Mouse (Mus musculus): Measurements from ENCODE around the gene Elmo3. TPM values are rescaled to one million over a fixed set of nuclear protein-coding genes. Genes with fewer than 3 reads are reported as not detected.

Gene Elmo3
- total RNA-seq, 1 experiment from 2014 or later, result 4.6 TPM

- no peak for ATAC-seq (replicated peaks in 1 of 2; ENCODE audit: insufficient read depth in 1 of 2, low FRiP score in 2 of 2, low TSS enrichment in 1 of 2, low read depth in 1 of 2, poor library complexity in 2 of 2, severe bottlenecking in 2 of 2)
Observed at GRCm38 (mm10) chr8:105359208-105359607, 53.8 kb downstream of the Elmo3 start.

- no peak for ATAC-seq (replicated peaks in 1 of 2; ENCODE audit: insufficient read depth in 1 of 2, low FRiP score in 2 of 2, low TSS enrichment in 1 of 2, low read depth in 1 of 2, poor library complexity in 2 of 2, severe bottlenecking in 2 of 2)
Observed at GRCm38 (mm10) chr8:105359646-105360045, 54.2 kb downstream of the Elmo3 start.

Other genes with a start within 250 kb of the Elmo3 start
- gene Ces3b, start 221.8 kb upstream of the Elmo3 start, total RNA-seq (2017), result not detected in 2 replicates
- not detected in 2 replicates for gene Ces4a, start 173.8 kb upstream of the Elmo3 start, total RNA-seq (2017)
- gene Cbfb, start 134.9 kb upstream of the Elmo3 start, total RNA-seq (2017), result 204 and 237 TPM in 2 replicates
- gene D230025D16Rik, start 80.5 kb upstream of the Elmo3 start, total RNA-seq (2017), result 15.1 and 15.7 TPM in 2 replicates
- gene B3gnt9, start 50.4 kb upstream of the Elmo3 start, total RNA-seq (2017), result 0.50 TPM in 1 of 2 replicates, not detected in the other
- gene Tradd, start 41.0 kb upstream of the Elmo3 start, total RNA-seq (2017), result 17.6 and 20.2 TPM in 2 replicates
- gene Fbxl8, start 41.0 kb upstream of the Elmo3 start, total RNA-seq (2017), result 4.1 and 4.9 TPM in 2 replicates
- 0.19 TPM in 1 of 2 replicates, not detected in the other for gene Hsf4, start 35.8 kb upstream of the Elmo3 start, total RNA-seq (2017)
- gene Nol3, start 29.5 kb upstream of the Elmo3 start, total RNA-seq (2017), result 0.30 and 0.31 TPM in 2 replicates
- 3.4 and 4.5 TPM in 2 replicates for gene 4931428F04Rik, start 15.7 kb upstream of the Elmo3 start, total RNA-seq (2017)
- 1.2 and 4.0 TPM in 2 replicates for gene Exoc3l, start 9.5 kb upstream of the Elmo3 start, total RNA-seq (2017)
- 34.3 and 55.3 TPM in 2 replicates for gene E2f4, start 7.9 kb upstream of the Elmo3 start, total RNA-seq (2017)
- 0.65 and 2.6 TPM in 2 replicates for gene Lrrc29, start 20.7 kb downstream of the Elmo3 start, total RNA-seq (2017)
- gene Tmem208, start 20.8 kb downstream of the Elmo3 start, total RNA-seq (2017), result 28.1 and 63.6 TPM in 2 replicates
- gene Fhod1, start 42.4 kb downstream of the Elmo3 start, total RNA-seq (2017), result 5.1 and 6.4 TPM in 2 replicates
- gene Slc9a5, start 43.2 kb downstream of the Elmo3 start, total RNA-seq (2017), result 0.35 and 1.4 TPM in 2 replicates
- gene Plekhg4, start 67.7 kb downstream of the Elmo3 start, total RNA-seq (2017), result 0.31 TPM in 1 of 2 replicates, not detected in the other
- not detected in 2 replicates for gene Kctd19, start 107.9 kb downstream of the Elmo3 start, total RNA-seq (2017)
- 0.20 and 2.1 TPM in 2 replicates for gene Lrrc36, start 108.0 kb downstream of the Elmo3 start, total RNA-seq (2017)
- gene Tppp3, start 165.9 kb downstream of the Elmo3 start, total RNA-seq (2017), result 3.2 TPM in 1 of 2 replicates, not detected in the other
- 7.3 and 11.2 TPM in 2 replicates for gene Zdhhc1, start 191.3 kb downstream of the Elmo3 start, total RNA-seq (2017)
- gene Hsd11b2, start 213.2 kb downstream of the Elmo3 start, total RNA-seq (2017), result not detected in 2 replicates

Measured in hematopoietic stem cell, adult 5-6 weeks (primary cell).